Mouse (Mus musculus): ENCODE measurements at regions not wholly inside any gene's neighbourhood (a gene's known extent, or its start where the extent isn't known, plus 50 kb on each side); places are given as distances from the start of the nearest gene placed in this dataset.

DNA sequence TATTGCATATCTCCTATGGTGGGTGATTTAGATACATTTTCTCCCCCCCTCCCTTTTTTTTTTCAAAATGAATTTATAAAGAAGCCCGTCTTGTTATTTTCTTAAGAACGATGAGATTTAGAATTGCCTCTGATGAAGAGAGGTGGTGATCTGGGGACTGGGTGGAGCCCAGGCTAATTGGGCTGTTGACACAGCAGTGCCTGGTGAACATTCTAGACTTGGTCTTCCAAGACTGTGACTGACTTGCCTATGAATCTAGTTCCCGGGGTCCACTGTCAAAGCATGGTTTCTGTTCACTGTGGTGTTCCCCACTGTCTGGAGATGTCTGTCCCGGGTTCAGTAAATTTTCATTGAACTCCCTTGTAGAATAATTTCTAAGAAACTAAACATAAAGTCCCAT, 253.1 kb upstream of the Prickle1 start:
- TF ChIP-seq CTCF (IDR thresholded peaks at IDR 0.05): no peak
- TF ChIP-seq EP300 (IDR thresholded peaks at IDR 0.05; ENCODE audit: insufficient read depth, low read depth, low read length): no peak
- no peak for TF ChIP-seq POLR2A (IDR thresholded peaks at IDR 0.05; ENCODE audit: insufficient read depth, low read depth, low read length)
